Mouse (Mus musculus) embryonic facial prominence, embryonic 11.5 days (tissue): ENCODE measurements around the gene Nfib. TPM values are rescaled to one million over a fixed set of nuclear protein-coding genes. Genes with fewer than 3 reads are reported as not detected.

Experiments
- ATAC-seq: fragments of 200-750 bp; cut with Nextera tagmentation; replicated peaks from 2 replicates; pipeline ENCODE4 v1.8.0; 2017; ENCODE audit warnings: low read depth; ENCODE audit not compliant: insufficient number of reproducible peaks, low FRiP score, low TSS enrichment
- DNase-seq: peaks from one replicate; pipeline ENCODE4 v3.0.0-alpha.2; 2015; ENCODE audit warnings: low spot score
- H3K27ac ChIP-seq: fragments of 300-500 bp; sonication (generic); replicated peaks from 2 replicates; pipeline ENCODE4 v1.5.1; 2014; ENCODE audit warnings: mild to moderate bottlenecking, low read depth, low read length, control low read depth
- H3K27me3 ChIP-seq: fragments of 300-500 bp; sonication (generic); 2 replicates; pipeline ENCODE4 v1.6.1; 2014; ENCODE audit warnings: mild to moderate bottlenecking, low read length, moderate library complexity, mixed read lengths; ENCODE audit not compliant: control insufficient read depth, insufficient read depth
- H3K36me3 ChIP-seq: fragments of 300-500 bp; sonication (generic); replicated peaks from 2 replicates; pipeline ENCODE4 v1.6.1; 2014; ENCODE audit warnings: low read depth, mild to moderate bottlenecking, low read length, moderate library complexity, mixed read lengths; ENCODE audit not compliant: control insufficient read depth, insufficient read depth
- H3K4me1 ChIP-seq: fragments of 300-500 bp; sonication (generic); 2 replicates; pipeline ENCODE4 v1.6.1; 2014; ENCODE audit warnings: low read length, mixed read lengths; ENCODE audit not compliant: control insufficient read depth, insufficient read depth
- H3K4me2 ChIP-seq: fragments of 300-500 bp; sonication (generic); 2 replicates; pipeline ENCODE4 v1.6.1; 2014; ENCODE audit warnings: low read depth, mild to moderate bottlenecking, control low read depth, low read length, moderate library complexity
- H3K4me3 ChIP-seq: fragments of 300-500 bp; sonication (generic); 2 replicates; pipeline ENCODE4 v1.5.1; 2014; ENCODE audit warnings: low read depth, low read length, control low read depth
- H3K9ac ChIP-seq: fragments of 300-500 bp; sonication (generic); replicated peaks from 2 replicates; pipeline ENCODE4 v1.6.1; 2014; ENCODE audit warnings: mild to moderate bottlenecking, control low read depth, low read length
- H3K9me3 ChIP-seq: fragments of 300-500 bp; sonication (generic); replicated peaks from 2 replicates; pipeline ENCODE4 v1.6.1; 2016; ENCODE audit warnings: mild to moderate bottlenecking, low read length, inconsistent platforms, mixed read lengths; ENCODE audit not compliant: control insufficient read depth
- WGBS: fragments of 180-500 bp; shearing (Covaris S2); extraction: QIAGEN DNeasy Blood & Tissue Kit; methylation state at CpG from one replicate; pipeline ENCODE4 v1.1.7; 2014; 5-methylcytosine and 5-hydroxymethylcytosine counted together
- polyA plus RNA-seq: library from polyadenylated mRNA; unstranded; fragments of >200 nt; fragmentation: Nextera tagmentation; extraction: Ambion mirVana; gene quantifications from 2 replicates; pipeline ENCODE4 v1.2.1, GENCODE M21; 2014

The Nfib gene
- polyA plus RNA-seq, 1 experiment from 2014 or later = 30.9 TPM

GRCm38 (mm10) chr4:82412651-82413050 is 292.9 kb downstream of the Nfib start:
- Histone ChIP-seq H3K4me3 (no peak overlapping the region), H3K4me1 (no peaks in the 10 kb centered on the region), H3K27me3 (no peaks in the 10 kb centered on the region), H3K4me2 (no peak overlapping the region), H3K27ac (no peak overlapping the region), H3K9me3 (no peaks in the 10 kb centered on the region), H3K9ac (no peak overlapping the region), H3K36me3 (no peaks in the 10 kb centered on the region)
- DNase-seq (no peak), ATAC-seq (no peak; the same call in 1 of the 2 replicates)
- WGBS = 79% methylated on average over 7 of the region's 7 CpGs

GRCm38 (mm10) chr4:82411965-82412364 is 293.6 kb downstream of the Nfib start:
- ATAC-seq = no peak
- Histone ChIP-seq H3K4me3 (no peak overlapping the region), H3K4me1 (no peaks in the 10 kb centered on the region), H3K9ac (no peak overlapping the region), H3K36me3 (no peaks in the 10 kb centered on the region), H3K9me3 (no peaks in the 10 kb centered on the region), H3K27me3 (no peaks in the 10 kb centered on the region), H3K27ac (no peak overlapping the region), H3K4me2 (no peak overlapping the region)
- 33% methylated on average over 5 of the region's 5 CpGs for WGBS
- DNase-seq = peak; percentile 19

- Histone ChIP-seq H3K27ac (no peak overlapping the region), H3K9ac (no peak overlapping the region), H3K4me1 (no peaks in the 10 kb centered on the region; the same call in none of the 2 replicates), H3K36me3 (no peaks in the 10 kb centered on the region), H3K27me3 (no peaks in the 10 kb centered on the region), H3K4me3 (no peak overlapping the region), H3K9me3 (no peaks in the 10 kb centered on the region), H3K4me2 (no peak overlapping the region)
- DNase-seq (no peak), ATAC-seq (no peak)
- WGBS = 74% methylated on average over 22 of the region's 22 CpGs
Observed at GRCm38 (mm10) chr4:82408463-82409404, 296.8 kb downstream of the Nfib start.

- no peak overlapping the region for H3K4me3 ChIP-seq
- no peak for ATAC-seq
- 86% methylated on average over 6 of the region's 6 CpGs for WGBS
Observed at GRCm38 (mm10) chr4:82406511-82406910, 299.0 kb downstream of the Nfib start.

GRCm38 (mm10) chr4:82405791-82406190 is 299.8 kb downstream of the Nfib start:
- DNase-seq (no peak), ATAC-seq (no peak)
- no peak overlapping the region for H3K4me3 ChIP-seq
- peaks cover 5% of the 10 kb centered on the region for H3K4me1 ChIP-seq
- 85% methylated on average over 5 of the region's 5 CpGs for WGBS
- no peak overlapping the region for H3K9ac ChIP-seq
- no peaks in the 10 kb centered on the region for H3K9me3 ChIP-seq
- H3K36me3 ChIP-seq = no peaks in the 10 kb centered on the region
- no peak overlapping the region for H3K27ac ChIP-seq
- H3K4me2 ChIP-seq = no peak overlapping the region
- no peaks in the 10 kb centered on the region for H3K27me3 ChIP-seq

More at GRCm38 (mm10) chr4:82406511-82406910, 299.0 kb downstream of the Nfib start:
- Histone ChIP-seq H3K9ac (no peak overlapping the region), H3K27me3 (no peaks in the 10 kb centered on the region), H3K4me1 (peaks cover 2% of the 10 kb centered on the region), H3K4me2 (no peak overlapping the region), H3K27ac (no peak overlapping the region), H3K9me3 (no peaks in the 10 kb centered on the region), H3K36me3 (no peaks in the 10 kb centered on the region)
- no peak for DNase-seq

GRCm38 (mm10) chr4:82403975-82404651 is 301.4 kb downstream of the Nfib start:
- Histone ChIP-seq H3K4me2 (no peak overlapping the region; the same call in 1 of the 2 replicates), H3K27me3 (no peaks in the 10 kb centered on the region), H3K27ac (no peak overlapping the region), H3K9ac (no peak overlapping the region), H3K4me1 (peaks cover 8% of the 10 kb centered on the region), H3K4me3 (no peak overlapping the region), H3K9me3 (no peaks in the 10 kb centered on the region), H3K36me3 (no peaks in the 10 kb centered on the region)
- DNase-seq = no peak
- WGBS = 69% methylated on average over 13 of the region's 13 CpGs
- no peak for ATAC-seq

GRCm38 (mm10) chr4:82402666-82403065 is 302.9 kb downstream of the Nfib start:
- H3K36me3 ChIP-seq = no peaks in the 10 kb centered on the region
- no peak overlapping the region for H3K4me2 ChIP-seq
- DNase-seq (no peak), ATAC-seq (no peak)
- no peaks in the 10 kb centered on the region for H3K27me3 ChIP-seq
- no peak overlapping the region for H3K9ac ChIP-seq
- peaks cover 8% of the 10 kb centered on the region for H3K4me1 ChIP-seq
- no peak overlapping the region for H3K27ac ChIP-seq
- no peak overlapping the region for H3K4me3 ChIP-seq
- H3K9me3 ChIP-seq = no peaks in the 10 kb centered on the region
- WGBS = 92% methylated on average over 9 of the region's 9 CpGs
